Mouse (Mus musculus): Measurements from ENCODE around the gene Fam129b. TPM values are rescaled to one million over a fixed set of nuclear protein-coding genes. Genes with fewer than 3 reads are reported as not detected.

Gene Fam129b
- total RNA-seq, 2 experiments from 2014 or later = 20.0 to 21.0 TPM

GRCm38 (mm10) chr2:32855790-32856465 lies 20.0 kb upstream of the Fam129b start:
- intact Hi-C loops (cut with DNase I) = loop anchor here (2.0 to 10.0 kb wide), 2 partner anchors 71 to 151 kb away; partner anchors contain the start of genes Cfap157 and Fpgs
- peak in 1 of 2 experiments; percentile 25 for DNase-seq (ENCODE audit: low spot score in 2 of 2)

- DNase-seq (ENCODE audit: low spot score in 2 of 2) = peak; percentile 83 to 92
- intact Hi-C loops (cut with DNase I) = loop anchor here (10.0 kb wide), 1 partner anchor 153 kb away; the partner anchor contains the start of gene Fpgs
These were observed 18.3 kb upstream of the Fam129b start for GRCm38 (mm10) chr2:32857584-32857983.

- DNase-seq (ENCODE audit: low spot score in 2 of 2) = peak in 1 of 2 experiments; percentile 62
- intact Hi-C loops (cut with DNase I) = loop anchor here (10.0 kb wide), 1 partner anchor 154 kb away; the partner anchor contains the start of gene Fpgs
These were observed 16.8 kb upstream of the Fam129b start for GRCm38 (mm10) chr2:32859010-32859621.

GRCm38 (mm10) chr2:32859622-32860012 lies 16.3 kb upstream of the Fam129b start:
- intact Hi-C loops (cut with DNase I) = loop anchor here (10.0 kb wide), 1 partner anchor 155 kb away; the partner anchor contains the start of gene Fpgs
- no peak for DNase-seq (ENCODE audit: low spot score in 2 of 2)

- DNase-seq (ENCODE audit: low spot score in 2 of 2) = no peak
- intact Hi-C loops (cut with DNase I) = no loop called here
These were observed 15.1 kb upstream of the Fam129b start for GRCm38 (mm10) chr2:32860799-32861198.

- DNase-seq (ENCODE audit: low spot score in 2 of 2) = no peak
- intact Hi-C loops (cut with DNase I) = no loop called here
These were observed 12.6 kb upstream of the Fam129b start for GRCm38 (mm10) chr2:32863317-32863716.

GRCm38 (mm10) chr2:32864755-32865154 lies 11.2 kb upstream of the Fam129b start:
- intact Hi-C loops (cut with DNase I) = loop anchor here (2.0 kb wide), 2 partner anchors 48 to 64 kb away; no protein-coding TSS in a partner anchor
- peak in 1 of 2 experiments; percentile 35 for DNase-seq (ENCODE audit: low spot score in 2 of 2)

GRCm38 (mm10) chr2:32867354-32867753 lies 8.6 kb upstream of the Fam129b start:
- intact Hi-C loops (cut with DNase I) = no loop called here
- no peak for DNase-seq (ENCODE audit: low spot score in 2 of 2)

- DNase-seq (ENCODE audit: low spot score in 2 of 2) = no peak
- intact Hi-C loops (cut with DNase I) = no loop called here
These were observed 6.1 kb upstream of the Fam129b start for GRCm38 (mm10) chr2:32869721-32870274.

GRCm38 (mm10) chr2:32870275-32871100 lies 5.4 kb upstream of the Fam129b start:
- no peak for DNase-seq (ENCODE audit: low spot score in 2 of 2)
- intact Hi-C loops (cut with DNase I) = no loop called here

- DNase-seq (ENCODE audit: low spot score in 2 of 2) = no peak
- intact Hi-C loops (cut with DNase I) = no loop called here
These were observed 1.8 kb upstream of the Fam129b start for GRCm38 (mm10) chr2:32874070-32874469.

GRCm38 (mm10) chr2:32874951-32875674 lies 801 bp upstream of the Fam129b start:
- DNase-seq (ENCODE audit: low spot score in 2 of 2) = no peak

GRCm38 (mm10) chr2:32876490-32877302 lies 782 bp downstream of the Fam129b start:
- intact Hi-C loops (cut with DNase I) = loop anchor here (5.0 kb wide), 1 partner anchor 36 kb away; no protein-coding TSS in a partner anchor
- DNase-seq (ENCODE audit: low spot score in 2 of 2) = no peak

More at GRCm38 (mm10) chr2:32874951-32875674, 801 bp upstream of the Fam129b start:
- intact Hi-C loops (cut with DNase I) = loop anchor here (5.0 kb wide), 1 partner anchor 37 kb away; no protein-coding TSS in a partner anchor

GRCm38 (mm10) chr2:32877303-32877702 lies 1.4 kb downstream of the Fam129b start:
- intact Hi-C loops (cut with DNase I) = loop anchor here (5.0 kb wide), 1 partner anchor 35 kb away; no protein-coding TSS in a partner anchor
- no peak for DNase-seq (ENCODE audit: low spot score in 2 of 2)

- DNase-seq (ENCODE audit: low spot score in 2 of 2) = no peak
- intact Hi-C loops (cut with DNase I) = loop anchor here (5.0 kb wide), 1 partner anchor 34 kb away; no protein-coding TSS in a partner anchor
These were observed 2.0 kb downstream of the Fam129b start for GRCm38 (mm10) chr2:32877761-32878393.

GRCm38 (mm10) chr2:32878396-32878795 lies 2.5 kb downstream of the Fam129b start:
- no peak for DNase-seq (ENCODE audit: low spot score in 2 of 2)
- intact Hi-C loops (cut with DNase I) = loop anchor here (5.0 kb wide), 1 partner anchor 34 kb away; no protein-coding TSS in a partner anchor

- DNase-seq (ENCODE audit: low spot score in 2 of 2) = no peak
- intact Hi-C loops (cut with DNase I) = loop anchor here (5.0 kb wide), 1 partner anchor 33 kb away; no protein-coding TSS in a partner anchor
These were observed 3.7 kb downstream of the Fam129b start for GRCm38 (mm10) chr2:32879593-32879992.

All from left cerebral cortex, postnatal 14 days (tissue).